Mouse (Mus musculus): ENCODE results near the gene Smarcc2.
"Not testable (repeated sequence)": the region's sequence is repeated elsewhere in the genome, so short reads cannot be mapped to it uniquely, and the experiment has no call there.

The Smarcc2 gene

GRCm38 (mm10) chr10:128493695-128494666 lies 34.9 kb downstream of the Smarcc2 start, which contains the start of gene Myl6:
Myl6 (minus strand) TSS chr10:128494145.
- DNase-seq, result peak; percentile 99

- DNase-seq, result peak; percentile 66
Measured at GRCm38 (mm10) chr10:128494667-128495245, 35.7 kb downstream of the Smarcc2 start.

GRCm38 (mm10) chr10:128495270-128495669 lies 36.2 kb downstream of the Smarcc2 start:
- DNase-seq, result peak; percentile 52

- peak; percentile 50 for DNase-seq
Measured at GRCm38 (mm10) chr10:128495903-128496302, 36.9 kb downstream of the Smarcc2 start.

GRCm38 (mm10) chr10:128496509-128497077 lies 37.5 kb downstream of the Smarcc2 start:
- peak; percentile 39 for DNase-seq

GRCm38 (mm10) chr10:128497134-128497737 lies 38.2 kb downstream of the Smarcc2 start:
- DNase-seq, result peak; percentile 59

- DNase-seq, result peak; percentile 97
Measured at GRCm38 (mm10) chr10:128498590-128498989, 39.5 kb downstream of the Smarcc2 start, which contains the start of gene Myl6b. Myl6b (minus strand) TSS chr10:128498685.

- DNase-seq, result peak; percentile 80
Measured at GRCm38 (mm10) chr10:128499116-128499671, 40.1 kb downstream of the Smarcc2 start.

GRCm38 (mm10) chr10:128502341-128502740 lies 43.3 kb downstream of the Smarcc2 start:
- DNase-seq, result no peak

GRCm38 (mm10) chr10:128503532-128503931 lies 44.5 kb downstream of the Smarcc2 start:
- no peak for DNase-seq

GRCm38 (mm10) chr10:128504012-128504411 lies 45.0 kb downstream of the Smarcc2 start:
- no peak for DNase-seq

GRCm38 (mm10) chr10:128504641-128505370 lies 45.8 kb downstream of the Smarcc2 start:
- DNase-seq, result no peak

GRCm38 (mm10) chr10:128505371-128505667 lies 46.3 kb downstream of the Smarcc2 start:
- not testable (repeated sequence) for DNase-seq

GRCm38 (mm10) chr10:128505974-128506373 lies 46.9 kb downstream of the Smarcc2 start:
- DNase-seq, result no peak

- no peak for DNase-seq
Measured at GRCm38 (mm10) chr10:128508260-128508659, 49.2 kb downstream of the Smarcc2 start.

GRCm38 (mm10) chr10:128509203-128509602 lies 50.2 kb downstream of the Smarcc2 start:
- DNase-seq, result no peak

GRCm38 (mm10) chr10:128509831-128510230 lies 50.8 kb downstream of the Smarcc2 start:
- no peak for DNase-seq

- no peak for DNase-seq
Measured at GRCm38 (mm10) chr10:128510301-128510700, 51.3 kb downstream of the Smarcc2 start.

GRCm38 (mm10) chr10:128511189-128511588 lies 52.1 kb downstream of the Smarcc2 start:
- DNase-seq, result no peak

- DNase-seq, result no peak
Measured at GRCm38 (mm10) chr10:128511761-128512160, 52.7 kb downstream of the Smarcc2 start.

GRCm38 (mm10) chr10:128515044-128515443 lies 56.0 kb downstream of the Smarcc2 start:
- no peak for DNase-seq

GRCm38 (mm10) chr10:128516029-128516428 lies 57.0 kb downstream of the Smarcc2 start:
- DNase-seq, result no peak
